Mouse (Mus musculus): ENCODE data around the gene Nckap1. TPM values are rescaled to one million over a fixed set of nuclear protein-coding genes. Genes with fewer than 3 reads are reported as not detected.

Gene Nckap1
- 24.5 TPM for polyA plus RNA-seq (2017; shearing (Covaris generic))

GRCm38 (mm10) chr2:80581043-80581711 lies at the start of gene Nckap1:
TSS of gene Nckap1 (minus strand) at chr2:80581380.

GRCm38 (mm10) chr2:80616854-80617737 lies 35.9 kb upstream of the Nckap1 start, which contains the start of the genes Dusp19 and Nup35:
TSS of gene Dusp19 (plus strand) at chr2:80617045.
TSS of gene Nup35 (plus strand) at chr2:80617236.

Other genes with a start within 250 kb of the Nckap1 start
- not detected for gene Frzb, start 133.8 kb downstream of the Nckap1 start, polyA plus RNA-seq (2017; shearing (Covaris generic))
- gene Dusp19, start 35.7 kb upstream of the Nckap1 start, polyA plus RNA-seq (2017; shearing (Covaris generic)): 10.5 TPM
- gene Nup35, start 35.9 kb upstream of the Nckap1 start, polyA plus RNA-seq (2017; shearing (Covaris generic)): 27.4 TPM

Data from effector memory CD4-positive, alpha-beta T cell, adult 7 months (primary cell).